Mouse (Mus musculus): ENCODE data around the gene Adcy3. TPM values are rescaled to one million over a fixed set of nuclear protein-coding genes. Genes with fewer than 3 reads are reported as not detected.
"Not testable (repeated sequence)": the region's sequence is repeated elsewhere in the genome, so short reads cannot be mapped to it uniquely, and the experiment has no call there.

Adcy3 gene
- polyA plus RNA-seq, 1 experiment from 2014 or later, result 12.9 TPM

- no peak overlapping the region for H3K4me3 ChIP-seq (replicated peaks)
- H3K4me1 ChIP-seq (replicated peaks), result no peaks in the 10 kb centered on the region
- H3K9me3 ChIP-seq, result no peaks in the 10 kb centered on the region
- H3K27ac ChIP-seq, result no peak overlapping the region
- WGBS, result 88% methylated on average over 11 of the region's 11 CpGs
- no peak for ATAC-seq (ENCODE audit: insufficient number of reproducible peaks, insufficient read depth, low FRiP score, low TSS enrichment, low read depth)
- no peak overlapping the region for H3K9ac ChIP-seq (replicated peaks)
- H3K4me2 ChIP-seq, result no peak overlapping the region
- H3K36me3 ChIP-seq, result peaks cover 90% of the 10 kb centered on the region
- no peaks in the 10 kb centered on the region for H3K27me3 ChIP-seq
These were observed 73.2 kb downstream of the Adcy3 start for GRCm38 (mm10) chr12:4206106-4206505.

DNA sequence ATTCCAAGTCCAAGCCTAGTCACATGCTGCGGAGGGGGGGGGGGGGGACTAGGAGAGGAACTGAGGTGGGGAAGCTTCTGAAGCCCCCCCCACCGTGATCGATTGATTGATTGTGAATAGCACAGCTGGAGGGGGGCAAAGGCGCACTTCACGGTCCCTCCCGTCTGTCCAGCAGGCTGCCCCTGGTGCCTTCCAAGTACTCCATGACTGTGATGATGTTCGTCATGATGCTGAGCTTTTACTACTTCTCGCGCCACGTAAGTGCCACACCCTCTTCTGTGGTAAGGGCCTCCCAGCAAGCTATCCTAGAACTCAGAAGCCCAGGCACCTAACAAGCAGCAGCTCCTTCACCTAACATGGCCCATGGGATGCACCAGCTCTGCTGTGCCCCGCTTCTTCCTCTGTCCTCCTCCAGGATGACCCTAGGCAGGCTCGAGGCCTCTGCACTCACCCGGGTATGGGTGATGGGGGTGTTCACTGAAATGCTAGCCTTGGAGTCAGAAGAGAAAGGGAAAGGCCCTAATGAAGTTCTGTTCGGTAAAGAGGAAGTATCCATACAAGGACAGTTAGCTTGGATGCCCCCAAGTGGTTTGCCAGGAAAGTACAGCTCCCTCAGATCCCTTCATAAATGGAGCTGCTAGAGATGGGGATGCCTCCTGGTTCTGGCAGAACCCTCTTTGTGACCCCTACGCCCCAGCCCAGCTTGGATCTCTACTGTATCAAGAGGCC lies 75.7 kb downstream of the Adcy3 start:
- ATAC-seq (ENCODE audit: insufficient number of reproducible peaks, insufficient read depth, low FRiP score, low TSS enrichment, low read depth), result no peak

GRCm38 (mm10) chr12:4209196-4209595 lies 76.3 kb downstream of the Adcy3 start:
- 96% methylated on average over 9 of the region's 9 CpGs for WGBS
- Histone ChIP-seq H3K27me3 (no peaks in the 10 kb centered on the region), H3K36me3 (peaks cover 94% of the 10 kb centered on the region), H3K4me3 (replicated peaks) (no peak overlapping the region), H3K9me3 (no peaks in the 10 kb centered on the region), H3K27ac (no peak overlapping the region), H3K9ac (replicated peaks) (no peak overlapping the region), H3K4me1 (replicated peaks) (no peaks in the 10 kb centered on the region), H3K4me2 (no peak overlapping the region)
- ATAC-seq (ENCODE audit: insufficient number of reproducible peaks, insufficient read depth, low FRiP score, low TSS enrichment, low read depth), result no peak

More for the DNA sequence above, 75.7 kb downstream of the Adcy3 start:
- H3K27ac ChIP-seq, result no peak overlapping the region
- no peak overlapping the region for H3K4me3 ChIP-seq (replicated peaks)
- no peaks in the 10 kb centered on the region for H3K4me1 ChIP-seq (replicated peaks)
- peaks cover 92% of the 10 kb centered on the region for H3K36me3 ChIP-seq
- H3K9ac ChIP-seq (replicated peaks), result no peak overlapping the region
- no peaks in the 10 kb centered on the region for H3K27me3 ChIP-seq
- 82% methylated on average over 15 of the region's 15 CpGs for WGBS
- H3K4me2 ChIP-seq, result no peak overlapping the region
- no peaks in the 10 kb centered on the region for H3K9me3 ChIP-seq

DNA sequence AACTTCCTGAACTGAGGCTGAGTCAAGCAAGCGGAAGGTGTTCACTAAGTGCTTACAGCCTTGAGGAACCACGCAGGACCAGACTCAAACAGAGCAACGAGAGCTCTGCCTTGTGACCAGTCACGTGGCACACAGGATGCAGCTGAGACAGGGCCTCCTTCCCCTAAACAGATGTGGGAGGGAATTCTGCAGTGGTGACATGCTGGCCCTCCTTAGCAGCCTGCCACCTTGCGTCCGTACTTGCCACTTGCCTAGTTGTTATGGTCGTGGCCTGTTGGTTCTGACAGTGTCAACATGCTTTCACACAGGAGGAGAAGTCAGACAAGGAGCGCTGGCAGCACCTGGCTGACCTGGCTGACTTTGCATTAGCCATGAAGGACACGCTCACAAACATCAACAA lies 78.3 kb downstream of the Adcy3 start:
- H3K27ac ChIP-seq, result no peak overlapping the region
- peaks cover 97% of the 10 kb centered on the region for H3K36me3 ChIP-seq
- 88% methylated on average over 9 of the region's 9 CpGs for WGBS
- no peaks in the 10 kb centered on the region for H3K4me1 ChIP-seq (replicated peaks)
- H3K9me3 ChIP-seq, result no peaks in the 10 kb centered on the region
- H3K9ac ChIP-seq (replicated peaks), result no peak overlapping the region
- no peaks in the 10 kb centered on the region for H3K27me3 ChIP-seq
- ATAC-seq (ENCODE audit: insufficient number of reproducible peaks, insufficient read depth, low FRiP score, low TSS enrichment, low read depth), result no peak
- no peak overlapping the region for H3K4me2 ChIP-seq
- no peak overlapping the region for H3K4me3 ChIP-seq (replicated peaks)

DNA sequence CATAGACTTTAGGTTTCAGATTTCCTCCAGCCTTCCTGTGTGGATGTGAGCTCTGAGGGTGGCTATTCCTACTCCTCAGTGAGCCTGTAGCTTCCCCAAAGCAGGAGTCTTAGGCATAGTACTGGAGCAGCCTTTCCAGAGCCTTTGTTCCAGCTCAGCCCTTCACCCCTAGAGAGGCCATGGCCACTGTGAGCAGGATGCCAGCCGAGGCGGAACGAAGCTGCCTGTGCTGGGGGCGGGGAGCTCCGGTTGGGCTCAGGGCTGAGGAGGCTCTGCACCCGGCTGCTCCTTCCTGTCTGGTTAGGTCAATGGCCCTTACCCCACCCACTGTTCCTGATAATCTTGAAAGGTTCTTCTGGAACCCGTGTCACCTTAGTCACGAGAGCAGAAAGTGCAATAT lies 80.0 kb downstream of the Adcy3 start:
- Histone ChIP-seq H3K4me2 (no peak overlapping the region), H3K36me3 (peaks cover 94% of the 10 kb centered on the region), H3K4me3 (replicated peaks) (no peak overlapping the region), H3K9ac (replicated peaks) (no peak overlapping the region), H3K4me1 (replicated peaks) (no peaks in the 10 kb centered on the region), H3K27me3 (no peaks in the 10 kb centered on the region), H3K27ac (0 out of 2 replicates have a peak overlapping the region, but pooled peaks have one; percentile 2), H3K9me3 (no peaks in the 10 kb centered on the region)
- WGBS, result 74% methylated on average over 8 of the region's 8 CpGs
- ATAC-seq (ENCODE audit: insufficient number of reproducible peaks, insufficient read depth, low FRiP score, low TSS enrichment, low read depth), result no peak

- peaks cover 55% of the 10 kb centered on the region for H3K36me3 ChIP-seq
- ATAC-seq (ENCODE audit: insufficient number of reproducible peaks, insufficient read depth, low FRiP score, low TSS enrichment, low read depth), result no peak
- no peak overlapping the region for H3K4me2 ChIP-seq
- peaks cover 9% of the 10 kb centered on the region; the same call in 1 of the 2 replicates for H3K4me1 ChIP-seq (replicated peaks)
- no peaks in the 10 kb centered on the region for H3K9me3 ChIP-seq
- H3K27ac ChIP-seq, result no peak overlapping the region
- no peak overlapping the region for H3K9ac ChIP-seq (replicated peaks)
- WGBS, result 93% methylated on average over 7 of the region's 7 CpGs
- no peaks in the 10 kb centered on the region for H3K27me3 ChIP-seq
- no peak overlapping the region for H3K4me3 ChIP-seq (replicated peaks)
These were observed 97.3 kb downstream of the Adcy3 start for GRCm38 (mm10) chr12:4230156-4230555.

DNA sequence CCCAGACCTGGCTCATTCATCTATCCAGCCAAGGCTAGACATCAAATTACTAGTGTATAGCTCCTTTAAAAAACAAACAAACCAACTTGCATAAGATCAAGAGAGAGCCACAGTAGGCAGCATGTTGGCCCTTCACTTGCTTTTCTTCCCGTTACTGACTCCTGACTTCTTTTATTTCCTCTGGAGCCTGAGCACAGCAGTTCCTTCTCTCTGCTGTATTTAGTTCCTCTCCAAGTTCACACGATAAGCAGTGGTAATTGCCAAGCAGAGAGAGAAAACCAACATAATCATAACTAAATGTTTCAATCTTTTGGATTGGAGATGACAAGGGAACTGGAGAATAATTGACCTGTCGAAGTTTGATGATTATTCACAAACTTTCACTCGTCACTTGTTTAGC lies 99.9 kb downstream of the Adcy3 start:
- Histone ChIP-seq H3K9ac (replicated peaks) (0 out of 2 replicates have a peak overlapping the region, but pooled peaks have one; percentile 0), H3K4me3 (replicated peaks) (peak overlapping the region; percentile 68), H3K27ac (no peak overlapping the region), H3K4me2 (peak overlapping the region; percentile 72), H3K27me3 (no peaks in the 10 kb centered on the region), H3K36me3 (peaks cover 34% of the 10 kb centered on the region), H3K4me1 (replicated peaks) (peaks cover 9% of the 10 kb centered on the region; the same call in 1 of the 2 replicates), H3K9me3 (no peaks in the 10 kb centered on the region)
- ATAC-seq (ENCODE audit: insufficient number of reproducible peaks, insufficient read depth, low FRiP score, low TSS enrichment, low read depth), result no peak
- 57% methylated on average over 4 of the region's 4 CpGs for WGBS

DNA sequence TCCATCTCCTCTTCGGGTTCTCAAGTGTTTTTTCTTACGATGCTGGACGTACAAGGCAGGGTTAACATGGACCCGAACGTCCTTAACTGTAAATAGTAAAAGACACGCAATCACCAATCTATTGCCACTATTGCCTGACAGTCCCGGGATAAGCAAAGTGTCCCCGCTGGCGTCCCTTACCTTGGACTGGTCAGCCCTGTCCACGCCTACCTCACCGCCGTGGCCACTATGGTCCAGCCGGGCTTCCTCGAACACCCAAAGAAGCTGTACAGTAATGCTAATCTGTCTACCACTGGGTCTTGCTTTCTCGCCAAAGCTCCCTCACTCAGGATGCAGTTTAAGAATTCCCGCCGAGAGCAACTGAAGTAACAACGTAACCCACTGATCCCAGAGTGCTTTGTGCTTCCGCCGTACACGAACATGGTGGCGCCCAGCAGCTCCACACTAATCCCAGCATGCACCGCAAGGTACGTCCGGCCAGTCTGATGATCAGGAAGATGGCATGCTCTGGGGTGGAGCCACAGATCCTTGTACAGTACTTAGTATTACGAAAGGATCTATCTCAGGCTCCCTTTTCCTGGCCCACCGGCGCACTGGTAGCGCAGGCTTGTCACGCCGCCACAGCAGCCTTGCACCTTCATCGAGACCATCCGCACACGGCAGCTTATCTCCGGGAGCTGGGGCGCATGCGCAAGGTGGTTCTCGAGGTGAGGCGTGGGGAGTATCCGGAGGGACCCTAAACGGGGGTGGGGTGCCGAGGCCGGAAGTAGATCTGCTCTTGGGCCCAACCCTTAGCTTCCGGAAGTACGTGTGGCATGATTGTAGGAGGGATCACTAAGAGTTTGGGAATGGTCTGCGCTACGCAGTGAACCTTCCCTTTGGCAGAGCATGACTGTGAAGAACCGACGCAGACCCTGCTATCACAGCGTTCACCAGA lies 100.9 kb downstream of the Adcy3 start, which contains the start of the genes Ptrhd1 and Cenpo:
Ptrhd1 (plus strand) TSS at position 456 of the 937 bp plus-strand sequence.
Cenpo (minus strand) TSS at position 723 of the 937 bp plus-strand sequence.
- H3K9ac ChIP-seq (replicated peaks), result peak within 1 kb of the TSS; percentile 66
- H3K4me2 ChIP-seq, result peak within 1 kb of the TSS; percentile 72
- peak within 1 kb of the TSS; percentile 92 for H3K27ac ChIP-seq
- ATAC-seq (ENCODE audit: insufficient number of reproducible peaks, insufficient read depth, low FRiP score, low TSS enrichment, low read depth), result peak; percentile 99
- peak within 1 kb of the TSS; percentile 68 for H3K4me3 ChIP-seq (replicated peaks)
- no peaks in the 10 kb centered on the region for H3K9me3 ChIP-seq
- H3K36me3 ChIP-seq, result peaks cover 26% of the 10 kb centered on the region
- H3K27me3 ChIP-seq, result no peaks in the 10 kb centered on the region
- peaks cover 9% of the 10 kb centered on the region; the same call in 1 of the 2 replicates for H3K4me1 ChIP-seq (replicated peaks)
- WGBS, result under 1% methylated on average over 50 of the region's 50 CpGs

DNA sequence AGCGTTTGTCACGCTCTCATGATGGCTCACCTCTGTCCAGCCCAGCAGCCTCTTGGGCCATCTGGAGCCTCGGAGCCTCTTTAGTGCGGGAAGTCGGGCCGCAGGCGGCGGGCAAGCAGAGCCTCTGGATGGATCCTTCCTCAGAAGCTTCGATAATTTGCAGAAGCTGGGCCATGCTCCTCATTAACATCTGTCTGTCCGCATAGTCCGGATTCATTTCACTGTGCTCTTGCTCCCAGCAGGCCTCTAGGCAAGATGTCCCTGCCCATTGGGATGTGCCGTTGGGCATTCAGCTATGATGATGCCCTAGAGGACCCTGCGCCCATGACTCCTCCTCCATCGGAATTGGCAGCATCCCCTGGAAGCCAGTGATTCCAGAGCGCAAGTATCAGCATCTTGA lies 104.6 kb downstream of the Adcy3 start:
- H3K4me1 ChIP-seq (replicated peaks), result peaks cover 5% of the 10 kb centered on the region; the same call in 1 of the 2 replicates
- no peak overlapping the region for H3K4me3 ChIP-seq (replicated peaks)
- no peaks in the 10 kb centered on the region for H3K9me3 ChIP-seq
- no peak for ATAC-seq (ENCODE audit: insufficient number of reproducible peaks, insufficient read depth, low FRiP score, low TSS enrichment, low read depth)
- H3K27me3 ChIP-seq, result no peaks in the 10 kb centered on the region
- H3K4me2 ChIP-seq, result no peak overlapping the region
- 96% methylated on average over 15 of the region's 15 CpGs for WGBS
- no peak overlapping the region for H3K9ac ChIP-seq (replicated peaks)
- no peak overlapping the region for H3K27ac ChIP-seq
- H3K36me3 ChIP-seq, result 0 out of 2 replicates have a peak, but pooled peaks cover 5% of the 10 kb centered on the region

DNA sequence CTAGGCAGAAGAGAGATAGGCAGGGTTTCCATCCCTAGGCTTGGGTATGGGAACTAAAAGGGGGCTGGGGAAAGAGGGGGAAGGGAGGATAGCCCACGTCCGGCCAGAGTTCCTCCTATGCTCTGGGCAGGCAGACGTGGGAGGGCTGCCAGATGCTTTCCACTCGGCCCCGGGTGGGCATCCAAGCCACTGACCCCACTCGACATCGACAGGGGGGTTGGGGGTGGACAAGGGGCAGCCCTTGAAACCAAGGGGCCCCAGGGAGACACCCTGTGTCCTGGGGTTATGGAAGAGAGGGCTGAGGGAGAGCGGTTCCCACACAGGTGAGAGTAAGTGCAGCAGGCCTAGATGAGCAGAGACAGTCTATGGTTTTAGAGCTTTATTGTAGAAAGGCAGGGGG lies 107.4 kb downstream of the Adcy3 start:
- not testable (repeated sequence) for H3K36me3 ChIP-seq; H3K9ac ChIP-seq (replicated peaks); H3K27ac ChIP-seq; ATAC-seq (ENCODE audit: insufficient number of reproducible peaks, insufficient read depth, low FRiP score, low TSS enrichment, low read depth); H3K9me3 ChIP-seq; H3K4me1 ChIP-seq (replicated peaks); H3K4me3 ChIP-seq (replicated peaks); H3K4me2 ChIP-seq; H3K27me3 ChIP-seq
- WGBS, result 79% methylated on average over 8 of the region's 8 CpGs

DNA sequence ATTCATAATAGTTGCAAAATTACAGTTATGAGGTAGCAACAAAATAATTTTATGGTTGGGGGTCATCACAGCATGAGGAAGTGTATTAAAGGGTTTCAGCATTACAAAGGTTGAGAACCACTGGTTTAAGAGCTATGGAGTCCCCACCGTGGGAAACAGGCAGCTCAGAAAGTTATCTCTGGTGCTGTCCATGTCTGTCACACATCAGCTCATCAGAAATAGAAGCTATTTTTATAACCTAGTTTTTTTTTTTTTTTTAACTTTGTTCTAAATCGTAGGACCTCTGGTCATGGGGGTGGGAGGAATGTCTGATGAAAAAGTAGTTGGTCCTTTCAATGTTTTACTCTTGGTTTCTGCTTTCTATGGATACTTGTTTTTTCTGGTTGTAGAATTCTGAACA lies 110.9 kb downstream of the Adcy3 start:
- WGBS, result 87% methylated on average over 2 of the region's 2 CpGs
- no peak for ATAC-seq (ENCODE audit: insufficient number of reproducible peaks, insufficient read depth, low FRiP score, low TSS enrichment, low read depth)

More for the DNA sequence above, 110.9 kb downstream of the Adcy3 start:
- Histone ChIP-seq H3K4me2 (no peak overlapping the region), H3K27ac (no peak overlapping the region), H3K9me3 (no peaks in the 10 kb centered on the region), H3K4me1 (replicated peaks) (no peaks in the 10 kb centered on the region), H3K27me3 (no peaks in the 10 kb centered on the region), H3K4me3 (replicated peaks) (no peak overlapping the region), H3K9ac (replicated peaks) (no peak overlapping the region), H3K36me3 (peaks cover 5% of the 10 kb centered on the region; the same call in 1 of the 2 replicates)
